9 mouse cellular contexts compared by ENCODE assay signal in the genomic region with DNA sequence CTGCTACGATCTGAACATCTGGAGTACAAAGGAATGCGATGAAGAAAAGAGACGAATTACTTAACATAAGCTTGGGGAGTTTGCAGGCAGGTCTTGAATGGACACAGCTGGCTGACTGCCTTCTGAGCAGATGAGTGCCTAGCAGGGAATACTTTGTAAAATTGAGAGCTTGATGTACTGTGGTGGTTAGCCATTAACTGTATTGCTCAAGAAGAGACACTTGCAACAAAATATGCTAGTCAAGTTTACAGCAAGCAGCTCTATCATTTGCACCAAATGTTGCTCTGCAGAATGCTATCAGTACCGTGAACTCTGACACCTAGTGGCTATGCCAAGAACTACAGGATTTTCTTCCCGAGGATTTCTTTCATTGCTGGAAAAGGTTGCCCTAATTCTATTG.
DNase-seq lines count a peak whose midpoint lies in the region; ATAC-seq lines count a peak whose summit lies in the region.
"Had no signal": no experiment of that assay in that cellular context is flagged by ENCODE, and none has a peak within 500 bp of the region (broad histone marks: within the 10 kb centered on the region; RNA-seq: fewer than 3 reads in every experiment).

No protein-coding gene starts in this region.

- no peak overlapping the region for H3K4me3 ChIP-seq in forebrain, embryonic 12.5 days (replicated peaks)
- no peak overlapping the region for H3K4me3 ChIP-seq in limb, embryonic 13.5 days
- H3K4me3 ChIP-seq: stomach, embryonic 15.5 days had no signal

- no peaks in the 10 kb centered on the region for H3K36me3 ChIP-seq in forebrain, embryonic 12.5 days (replicated peaks)
- no peaks in the 10 kb centered on the region for H3K36me3 ChIP-seq in limb, embryonic 13.5 days
- H3K36me3 ChIP-seq: stomach, embryonic 15.5 days had no signal

- H3K4me1 ChIP-seq in forebrain, embryonic 12.5 days: peaks cover 9% of the 10 kb centered on the region
- H3K4me1 ChIP-seq in limb, embryonic 13.5 days: 0 out of 2 replicates have a peak, but pooled peaks cover 7% of the 10 kb centered on the region
- H3K4me1 ChIP-seq: stomach, embryonic 15.5 days had no signal

- no peak overlapping the region for H3K4me2 ChIP-seq in forebrain, embryonic 12.5 days
- no peak overlapping the region for H3K4me2 ChIP-seq in limb, embryonic 13.5 days (replicated peaks)
- H3K4me2 ChIP-seq: stomach, embryonic 15.5 days had no signal

- 5% methylated on average over 5 of the region's 5 CpGs for WGBS in forebrain, embryonic 12.5 days
- 6% methylated on average over 5 of the region's 5 CpGs for WGBS in limb, embryonic 13.5 days

- no peaks in the 10 kb centered on the region for H3K9me3 ChIP-seq in forebrain, embryonic 12.5 days
- 0 out of 2 replicates have a peak, but pooled peaks cover 3% of the 10 kb centered on the region for H3K9me3 ChIP-seq in limb, embryonic 13.5 days
- H3K9me3 ChIP-seq: stomach, embryonic 15.5 days had no signal

- peak; percentile 82 for DNase-seq in 3T3-L1 (ENCODE audit: low read depth, low spot score)
- peak; percentile 33 for DNase-seq in c-Kit-positive CD71-negative TER-119-negative erythroid progenitor cells, embryonic 14.5 days (ENCODE audit: low read depth)
- peak; percentile 13 for DNase-seq in kidney, adult 11 months
- DNase-seq in natural killer cell, adult 2 months (ENCODE audit: low spot score in 2 of 2): peak; percentile 14 to 16
- no peak for DNase-seq in ovary, postnatal 36 days (ENCODE audit: low spot score)

- ATAC-seq in CD4-positive, CD25-positive, alpha-beta regulatory T cell, adult 4 months: peak; percentile 76
- peak; percentile 65; the same call in 1 of the 2 replicates for ATAC-seq in forebrain, embryonic 12.5 days (ENCODE audit: low FRiP score)
- peak; percentile 51 for ATAC-seq in limb, embryonic 13.5 days (ENCODE audit: low FRiP score, low read depth)

- no peak overlapping the region for H3K9ac ChIP-seq in forebrain, embryonic 12.5 days
- no peak overlapping the region for H3K9ac ChIP-seq in limb, embryonic 13.5 days
- H3K9ac ChIP-seq: stomach, embryonic 15.5 days had no signal

- no peak overlapping the region for H3K27ac ChIP-seq in forebrain, embryonic 12.5 days
- H3K27ac ChIP-seq in limb, embryonic 13.5 days: no peak overlapping the region
- H3K27ac ChIP-seq: stomach, embryonic 15.5 days had no signal

- peaks cover 12% of the 10 kb centered on the region for H3K27me3 ChIP-seq in forebrain, embryonic 12.5 days
- H3K27me3 ChIP-seq in limb, embryonic 13.5 days: peaks cover 15% of the 10 kb centered on the region
